Mouse (Mus musculus): ENCODE data around the gene Gnb1. TPM values are rescaled to one million over a fixed set of nuclear protein-coding genes. Genes with fewer than 3 reads are reported as not detected.

The Gnb1 gene
- polyA plus RNA-seq, 1 experiment from 2014 or later, result 277 TPM

GRCm38 (mm10) chr4:155601997-155602456 is 110.9 kb downstream of the Gnb1 start:
- peaks cover 3% of the 10 kb centered on the region; the same call in 1 of the 2 replicates for H3K36me3 ChIP-seq (ENCODE audit: control insufficient read depth, insufficient read depth, low read length)
- H3K4me1 ChIP-seq (replicated peaks; ENCODE audit: control insufficient read depth, insufficient read depth, low read length), result peaks cover 12% of the 10 kb centered on the region
- no peaks in the 10 kb centered on the region for H3K9me3 ChIP-seq (ENCODE audit: control insufficient read depth, low read length)
- peak overlapping the region; percentile 99 for H3K27ac ChIP-seq (ENCODE audit: low read depth, low read length)
- peak overlapping the region; percentile 90 for H3K4me3 ChIP-seq (ENCODE audit: low read depth, low read length)
- WGBS, result 1% methylated on average over 27 of the region's 31 CpGs
- H3K27me3 ChIP-seq (replicated peaks; ENCODE audit: control insufficient read depth, insufficient read depth, low read length), result no peaks in the 10 kb centered on the region
- H3K9ac ChIP-seq (ENCODE audit: low read depth, low read length), result peak overlapping the region; percentile 87
- DNase-seq (ENCODE audit: low spot score), result peak; percentile 40
- peak; percentile 46 for ATAC-seq (replicated peaks; ENCODE audit: low FRiP score)
- H3K4me2 ChIP-seq, result peak overlapping the region; percentile 84

- H3K4me3 ChIP-seq (ENCODE audit: low read depth, low read length), result peak overlapping the region; percentile 90
- WGBS, result 46% methylated on average over 1 of the region's 1 CpGs
- H3K27ac ChIP-seq (ENCODE audit: low read depth, low read length), result no peak overlapping the region
- no peaks in the 10 kb centered on the region for H3K27me3 ChIP-seq (replicated peaks; ENCODE audit: control insufficient read depth, insufficient read depth, low read length)
- ATAC-seq (replicated peaks; ENCODE audit: low FRiP score), result peak; percentile 20; the same call in 1 of the 2 replicates
- no peaks in the 10 kb centered on the region for H3K9me3 ChIP-seq (ENCODE audit: control insufficient read depth, low read length)
- peaks cover 3% of the 10 kb centered on the region; the same call in 1 of the 2 replicates for H3K36me3 ChIP-seq (ENCODE audit: control insufficient read depth, insufficient read depth, low read length)
- H3K4me2 ChIP-seq, result peak overlapping the region; percentile 84
- peak overlapping the region; percentile 87; the same call in 1 of the 2 replicates for H3K9ac ChIP-seq (ENCODE audit: low read depth, low read length)
- H3K4me1 ChIP-seq (replicated peaks; ENCODE audit: control insufficient read depth, insufficient read depth, low read length), result peaks cover 12% of the 10 kb centered on the region
- no peak for DNase-seq (ENCODE audit: low spot score)
Measured at GRCm38 (mm10) chr4:155602753-155603152, 111.6 kb downstream of the Gnb1 start.

GRCm38 (mm10) chr4:155603801-155604200 is 112.6 kb downstream of the Gnb1 start:
- Histone ChIP-seq H3K4me1 (replicated peaks; ENCODE audit: control insufficient read depth, insufficient read depth, low read length) (peaks cover 11% of the 10 kb centered on the region), H3K27me3 (replicated peaks; ENCODE audit: control insufficient read depth, insufficient read depth, low read length) (no peaks in the 10 kb centered on the region), H3K4me2 (no peak overlapping the region), H3K9ac (ENCODE audit: low read depth, low read length) (no peak overlapping the region), H3K9me3 (ENCODE audit: control insufficient read depth, low read length) (no peaks in the 10 kb centered on the region), H3K27ac (ENCODE audit: low read depth, low read length) (no peak overlapping the region), H3K4me3 (ENCODE audit: low read depth, low read length) (no peak overlapping the region), H3K36me3 (ENCODE audit: control insufficient read depth, insufficient read depth, low read length) (peaks cover 3% of the 10 kb centered on the region; the same call in 1 of the 2 replicates)
- WGBS, result 94% methylated on average over 6 of the region's 6 CpGs
- ATAC-seq (replicated peaks; ENCODE audit: low FRiP score) (no peak), DNase-seq (ENCODE audit: low spot score) (no peak)

- H3K4me1 ChIP-seq (replicated peaks; ENCODE audit: control insufficient read depth, insufficient read depth, low read length), result peaks cover 9% of the 10 kb centered on the region; the same call in 1 of the 2 replicates
- H3K4me3 ChIP-seq (ENCODE audit: low read depth, low read length), result no peak overlapping the region
- H3K27ac ChIP-seq (ENCODE audit: low read depth, low read length), result no peak overlapping the region
- 86% methylated on average over 4 of the region's 4 CpGs for WGBS
- ATAC-seq (replicated peaks; ENCODE audit: low FRiP score) (no peak), DNase-seq (ENCODE audit: low spot score) (no peak)
- H3K27me3 ChIP-seq (replicated peaks; ENCODE audit: control insufficient read depth, insufficient read depth, low read length), result no peaks in the 10 kb centered on the region
- H3K9me3 ChIP-seq (ENCODE audit: control insufficient read depth, low read length), result no peaks in the 10 kb centered on the region
- H3K9ac ChIP-seq (ENCODE audit: low read depth, low read length), result no peak overlapping the region
- peaks cover 10% of the 10 kb centered on the region for H3K36me3 ChIP-seq (ENCODE audit: control insufficient read depth, insufficient read depth, low read length)
- no peak overlapping the region for H3K4me2 ChIP-seq
Measured at GRCm38 (mm10) chr4:155605132-155605531, 114.0 kb downstream of the Gnb1 start.

GRCm38 (mm10) chr4:155606825-155607224 is 115.7 kb downstream of the Gnb1 start:
- WGBS, result 79% methylated on average over 2 of the region's 2 CpGs
- no peaks in the 10 kb centered on the region for H3K27me3 ChIP-seq (replicated peaks; ENCODE audit: control insufficient read depth, insufficient read depth, low read length)
- no peak overlapping the region for H3K4me2 ChIP-seq
- no peaks in the 10 kb centered on the region for H3K9me3 ChIP-seq (ENCODE audit: control insufficient read depth, low read length)
- no peak overlapping the region for H3K27ac ChIP-seq (ENCODE audit: low read depth, low read length)
- peaks cover 15% of the 10 kb centered on the region for H3K36me3 ChIP-seq (ENCODE audit: control insufficient read depth, insufficient read depth, low read length)
- DNase-seq (ENCODE audit: low spot score), result no peak
- ATAC-seq (replicated peaks; ENCODE audit: low FRiP score), result no peak
- no peak overlapping the region for H3K4me3 ChIP-seq (ENCODE audit: low read depth, low read length)
- peaks cover 9% of the 10 kb centered on the region; the same call in 1 of the 2 replicates for H3K4me1 ChIP-seq (replicated peaks; ENCODE audit: control insufficient read depth, insufficient read depth, low read length)
- no peak overlapping the region for H3K9ac ChIP-seq (ENCODE audit: low read depth, low read length)

Other genes with a start within 250 kb of the Gnb1 start
- gene Faap20, start 241.6 kb upstream of the Gnb1 start, polyA plus RNA-seq (2014; fragmentation: Nextera tagmentation; extraction: Ambion mirVana), result 50.1 and 55.0 TPM in 2 replicates
- 5.1 and 6.8 TPM in 2 replicates for gene Prkcz, start 130.0 kb upstream of the Gnb1 start, polyA plus RNA-seq (2014; fragmentation: Nextera tagmentation; extraction: Ambion mirVana)
- not detected in 2 replicates for gene Gabrd, start 93.2 kb upstream of the Gnb1 start, polyA plus RNA-seq (2014; fragmentation: Nextera tagmentation; extraction: Ambion mirVana)
- gene Cfap74, start 82.2 kb upstream of the Gnb1 start, polyA plus RNA-seq (2014; fragmentation: Nextera tagmentation; extraction: Ambion mirVana), result 0.90 and 1.1 TPM in 2 replicates
- not detected in 2 replicates for gene Tmem52, start 22.2 kb upstream of the Gnb1 start, polyA plus RNA-seq (2014; fragmentation: Nextera tagmentation; extraction: Ambion mirVana)
- gene Nadk, start 71.0 kb downstream of the Gnb1 start, polyA plus RNA-seq (2014; fragmentation: Nextera tagmentation; extraction: Ambion mirVana), result 117 and 128 TPM in 2 replicates
- 13.4 and 14.5 TPM in 2 replicates for gene Slc35e2, start 110.1 kb downstream of the Gnb1 start, polyA plus RNA-seq (2014; fragmentation: Nextera tagmentation; extraction: Ambion mirVana)
- 57.9 and 64.9 TPM in 2 replicates for gene Cdk11b, start 133.5 kb downstream of the Gnb1 start, polyA plus RNA-seq (2014; fragmentation: Nextera tagmentation; extraction: Ambion mirVana)
- not detected in 2 replicates for gene Gm10563, start 154.0 kb downstream of the Gnb1 start, polyA plus RNA-seq (2014; fragmentation: Nextera tagmentation; extraction: Ambion mirVana)
- gene Mmp23, start 162.0 kb downstream of the Gnb1 start, polyA plus RNA-seq (2014; fragmentation: Nextera tagmentation; extraction: Ambion mirVana), result 13.6 and 13.7 TPM in 2 replicates
- 10.4 and 12.2 TPM in 2 replicates for gene Mib2, start 177.8 kb downstream of the Gnb1 start, polyA plus RNA-seq (2014; fragmentation: Nextera tagmentation; extraction: Ambion mirVana)
- 0.86 and 1.4 TPM in 2 replicates for gene Fndc10, start 203.0 kb downstream of the Gnb1 start, polyA plus RNA-seq (2014; fragmentation: Nextera tagmentation; extraction: Ambion mirVana)
- gene Ssu72, start 213.4 kb downstream of the Gnb1 start, polyA plus RNA-seq (2014; fragmentation: Nextera tagmentation; extraction: Ambion mirVana), result 122 and 125 TPM in 2 replicates
- 0.69 and 0.70 TPM in 2 replicates for gene Tmem240, start 243.4 kb downstream of the Gnb1 start, polyA plus RNA-seq (2014; fragmentation: Nextera tagmentation; extraction: Ambion mirVana)